Mouse (Mus musculus): Measurements from ENCODE around the gene A930033H14Rik.

The A930033H14Rik gene

GRCm38 (mm10) chr10:69212542-69213440, at the start of gene A930033H14Rik:
TSS of gene A930033H14Rik (minus strand) at chr10:69213098.
- DNase-seq (ENCODE audit: low spot score): peak; percentile 31

- no peak for DNase-seq (ENCODE audit: low spot score)
These were observed 47.0 kb upstream of the A930033H14Rik start for GRCm38 (mm10) chr10:69259929-69260328.

DNA sequence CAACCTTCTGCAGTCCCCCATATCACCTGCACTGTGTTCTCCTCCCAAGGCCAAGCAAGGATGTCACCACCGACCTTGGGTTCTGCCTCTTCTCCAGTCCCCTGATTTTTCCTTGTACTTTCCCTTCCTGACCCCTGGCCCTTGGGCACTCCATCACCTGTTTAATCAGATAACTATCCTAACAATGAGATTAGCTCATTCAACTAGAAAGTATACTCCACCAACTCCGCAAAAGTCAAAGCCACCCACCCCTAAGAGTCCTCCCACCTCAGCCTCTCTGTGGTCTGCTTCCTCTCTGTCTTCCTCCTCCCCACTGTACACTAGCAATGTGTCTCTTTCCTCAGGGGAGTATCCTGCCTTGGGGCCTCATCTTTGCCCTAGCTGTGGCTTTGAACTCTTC, 46.3 kb upstream of the A930033H14Rik start:
- no peak for DNase-seq (ENCODE audit: low spot score)

- no peak for DNase-seq (ENCODE audit: low spot score)
These were observed 45.7 kb upstream of the A930033H14Rik start for GRCm38 (mm10) chr10:69258588-69258987.

- no peak for DNase-seq (ENCODE audit: low spot score)
These were observed 44.8 kb upstream of the A930033H14Rik start for GRCm38 (mm10) chr10:69257592-69258133.

DNA sequence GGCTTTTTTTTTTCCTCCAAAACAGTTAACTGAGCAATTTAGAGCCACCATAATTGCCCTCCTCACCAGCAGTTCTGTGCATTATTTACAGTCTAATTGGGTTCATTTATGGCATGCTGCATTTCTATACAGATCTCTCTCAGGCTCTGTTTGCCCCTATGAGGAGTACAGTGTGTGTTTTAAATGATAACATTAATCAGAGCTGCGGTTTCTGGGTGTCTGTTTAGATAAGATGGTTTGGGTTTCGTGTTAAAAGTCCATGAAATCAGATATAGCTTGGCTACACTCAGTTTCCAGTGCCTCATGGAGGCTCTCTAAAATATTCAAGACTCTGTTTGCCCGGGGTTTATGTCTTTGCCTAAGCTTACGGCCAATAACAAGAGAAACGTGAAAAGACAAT, 42.7 kb upstream of the A930033H14Rik start:
- DNase-seq (ENCODE audit: low spot score): no peak

- DNase-seq (ENCODE audit: low spot score): no peak
These were observed 41.5 kb upstream of the A930033H14Rik start for GRCm38 (mm10) chr10:69254390-69254847.

- DNase-seq (ENCODE audit: low spot score): no peak
These were observed 40.8 kb upstream of the A930033H14Rik start for GRCm38 (mm10) chr10:69253686-69254080.

DNA sequence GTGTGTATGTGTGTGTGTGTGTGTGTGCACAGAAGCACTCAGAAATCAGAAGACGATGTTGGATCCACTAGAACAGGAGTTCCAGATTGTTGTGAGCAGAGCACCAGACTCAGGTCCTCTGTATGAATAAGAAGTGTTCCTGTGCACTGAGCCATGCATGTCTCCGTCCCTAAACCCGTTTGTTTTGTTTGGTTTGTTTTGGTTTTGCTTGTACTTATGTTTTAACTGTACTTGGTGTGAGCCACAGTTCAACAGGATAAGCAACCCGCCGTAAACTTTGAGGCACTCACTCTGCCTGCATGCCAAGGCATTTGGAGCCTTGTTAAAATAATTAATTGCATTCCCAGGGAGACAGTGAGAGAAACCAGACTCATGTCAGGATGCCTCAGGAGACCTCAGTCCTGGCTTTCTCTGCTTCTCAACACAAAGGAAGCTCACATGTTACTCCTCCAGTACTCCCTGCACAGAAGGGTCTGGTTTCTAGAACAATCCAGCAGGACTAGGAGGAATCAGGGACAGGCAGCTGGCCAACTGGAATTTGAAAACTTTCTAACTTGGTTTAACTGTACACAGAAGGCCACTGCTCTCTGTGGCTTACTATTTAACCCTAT, 40.3 kb upstream of the A930033H14Rik start:
- DNase-seq (ENCODE audit: low spot score): no peak

- DNase-seq (ENCODE audit: low spot score): peak; percentile 9
These were observed 39.5 kb upstream of the A930033H14Rik start for GRCm38 (mm10) chr10:69252112-69253074.

- DNase-seq (ENCODE audit: low spot score): no peak
These were observed 38.4 kb upstream of the A930033H14Rik start for GRCm38 (mm10) chr10:69251254-69251653.

GRCm38 (mm10) chr10:69248261-69249160, 35.6 kb upstream of the A930033H14Rik start:
- DNase-seq (ENCODE audit: low spot score): no peak

DNA sequence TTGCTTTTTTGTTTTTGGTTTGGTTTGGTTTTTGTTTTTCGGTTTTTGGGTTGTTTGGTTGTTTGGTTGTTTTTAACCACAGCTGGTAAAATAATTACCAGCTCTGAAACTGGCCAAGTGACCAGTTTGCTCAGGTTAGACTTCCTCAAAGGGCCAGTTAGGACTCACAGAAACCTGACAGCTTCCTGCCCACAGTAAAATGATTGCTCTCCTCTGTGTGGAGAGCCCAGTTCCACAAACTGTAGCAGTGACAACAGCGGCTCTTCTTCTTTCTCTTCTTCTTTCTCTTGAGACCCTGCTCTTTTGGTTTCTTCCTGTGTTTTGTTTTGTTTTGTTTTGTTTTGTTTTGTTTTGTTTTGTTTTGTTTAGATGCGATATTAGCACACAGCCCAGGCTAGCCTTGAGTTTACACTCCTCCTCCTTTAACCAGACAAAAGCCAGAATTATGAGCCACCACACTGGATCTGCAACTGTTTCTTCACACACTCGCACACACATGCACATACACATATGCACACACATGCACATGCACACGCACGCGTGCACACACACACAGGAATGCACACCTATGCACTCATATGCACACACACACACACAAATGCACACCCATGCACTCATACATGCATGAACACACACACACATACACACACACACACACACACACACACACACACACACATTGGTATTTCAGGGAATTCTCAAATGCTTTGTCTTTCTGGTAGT, 34.6 kb upstream of the A930033H14Rik start:
- no peak for DNase-seq (ENCODE audit: low spot score)

GRCm38 (mm10) chr10:69246762-69247161, 33.9 kb upstream of the A930033H14Rik start:
- no peak for DNase-seq (ENCODE audit: low spot score)

DNA sequence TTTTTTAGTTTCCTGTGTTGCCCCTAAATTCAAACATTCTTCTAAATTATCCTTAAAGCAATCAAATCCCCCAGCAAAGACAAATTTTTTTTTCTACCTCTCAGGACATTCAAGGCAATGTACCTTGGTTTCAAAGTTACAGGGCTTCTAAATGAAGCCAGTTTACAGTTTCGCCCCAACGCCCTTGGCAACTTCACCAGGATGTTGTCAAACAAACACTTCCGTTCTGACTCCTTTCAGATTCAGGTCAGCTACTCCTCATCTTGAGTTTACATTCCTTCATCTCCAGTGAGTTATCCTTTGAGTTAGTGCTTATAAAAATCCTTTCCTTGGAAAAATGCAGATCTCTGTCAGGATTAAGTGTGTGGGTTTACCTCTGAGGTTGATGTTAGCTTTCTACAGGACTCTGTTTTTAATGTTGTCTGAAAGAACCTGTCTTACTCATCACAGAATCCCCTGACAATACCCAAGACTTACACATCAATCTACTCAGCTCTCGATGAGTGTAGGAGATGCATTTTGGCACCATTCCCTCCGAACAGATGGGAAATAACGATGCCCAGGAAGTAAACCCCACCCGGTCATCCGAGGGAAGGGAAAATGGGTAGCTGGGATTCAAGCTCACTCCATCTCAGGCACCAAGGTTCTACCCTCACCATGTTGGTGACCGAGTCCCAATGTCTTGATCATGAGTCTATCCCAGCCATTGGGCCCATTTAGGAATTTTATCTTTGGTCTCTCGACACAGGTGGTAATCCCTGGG, 33.2 kb upstream of the A930033H14Rik start:
- DNase-seq (ENCODE audit: low spot score): no peak

- DNase-seq (ENCODE audit: low spot score): no peak
These were observed 32.3 kb upstream of the A930033H14Rik start for GRCm38 (mm10) chr10:69245151-69245550.

DNA sequence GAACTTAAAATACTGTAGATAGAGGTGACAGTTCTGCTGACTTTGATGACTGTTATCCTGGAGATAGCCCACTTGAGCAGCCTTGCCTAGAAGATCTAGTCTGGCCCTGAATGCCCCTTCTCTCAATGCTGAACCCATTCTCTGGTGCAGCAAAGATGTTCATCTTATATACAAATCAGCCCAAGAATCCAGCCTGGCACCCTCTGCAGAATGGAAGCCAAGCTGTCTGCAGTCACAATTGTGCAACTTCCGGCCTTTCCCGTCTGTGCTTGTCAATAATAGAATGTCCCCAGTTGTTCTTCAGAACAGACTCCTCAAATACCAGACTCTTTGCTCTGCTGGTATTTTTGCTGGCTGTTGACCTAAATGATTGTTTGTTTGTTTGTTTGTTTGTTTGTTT, 27.6 kb upstream of the A930033H14Rik start:
- DNase-seq (ENCODE audit: low spot score): no peak

DNA sequence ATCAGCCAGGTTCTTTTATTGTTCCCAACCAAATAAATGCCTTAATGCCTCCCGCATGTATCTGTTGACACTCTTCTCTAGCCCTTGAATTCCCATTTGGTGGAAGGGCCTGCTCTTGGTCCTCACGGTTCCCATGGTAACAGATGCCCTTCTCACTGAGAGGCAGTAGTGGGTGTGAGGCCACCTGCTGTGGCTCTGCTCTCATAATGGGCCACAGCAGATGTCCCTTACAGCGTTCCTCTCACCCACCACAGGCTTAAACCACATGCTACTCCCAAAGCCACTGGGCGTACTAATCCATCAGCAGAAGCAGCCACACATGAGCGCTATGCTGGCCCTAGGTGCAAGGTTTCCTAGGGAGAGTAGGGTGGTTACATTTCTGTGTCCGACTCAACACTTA, 25.4 kb upstream of the A930033H14Rik start:
- no peak for DNase-seq (ENCODE audit: low spot score)

GRCm38 (mm10) chr10:69237781-69238180, 24.9 kb upstream of the A930033H14Rik start:
- DNase-seq (ENCODE audit: low spot score): no peak
